Mouse (Mus musculus): ENCODE results near the gene Aamp.
A peak's percentile ranks its signal among the peaks of the same experiment; 100 is the strongest.
"Not testable (repeated sequence)": the region's sequence is repeated elsewhere in the genome, so short reads cannot be mapped to it uniquely, and the experiment has no call there.

Gene Aamp

DNA sequence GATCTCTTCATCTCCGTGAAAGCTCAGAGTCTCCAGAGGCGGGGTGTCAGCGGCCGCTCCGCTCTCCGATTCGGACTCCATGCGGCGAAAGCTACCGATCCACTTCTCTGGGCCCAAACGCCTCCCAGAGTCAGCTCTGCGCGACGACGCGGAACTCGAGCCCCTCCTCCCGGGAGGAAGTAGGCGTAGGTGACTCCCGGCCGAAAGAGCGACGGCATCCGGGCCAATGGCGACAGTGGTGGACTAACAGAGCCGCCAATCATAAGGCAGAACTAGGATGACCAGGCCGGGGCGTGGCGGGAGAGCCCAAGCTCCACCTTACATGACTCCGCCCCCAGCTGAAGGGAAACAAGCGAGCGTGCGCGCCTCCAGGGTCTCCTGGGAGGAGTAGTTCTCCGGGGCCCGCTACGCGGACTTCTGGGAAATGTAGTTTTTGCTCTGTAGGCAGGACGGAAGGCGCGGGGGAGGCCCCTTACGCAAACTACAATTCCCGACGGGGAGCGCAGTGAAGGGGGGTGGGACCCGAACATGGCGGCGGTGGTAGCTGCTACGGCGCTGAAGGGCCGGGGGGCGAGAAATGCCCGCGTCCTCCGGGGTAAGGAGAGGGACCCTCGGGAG is at the start of gene Aamp, which contains the start of gene Pnkd:
TSS of gene Aamp (minus strand) at position 196 of the 618 bp plus-strand sequence.
TSS of gene Pnkd (plus strand) at position 388 of the 618 bp plus-strand sequence.
- DNase-seq (ENCODE audit: low spot score): peak; percentile 90

- no peak for DNase-seq (ENCODE audit: low spot score)
Measured at GRCm38 (mm10) chr1:74332930-74333329, 48.4 kb upstream of the Aamp start.

DNA sequence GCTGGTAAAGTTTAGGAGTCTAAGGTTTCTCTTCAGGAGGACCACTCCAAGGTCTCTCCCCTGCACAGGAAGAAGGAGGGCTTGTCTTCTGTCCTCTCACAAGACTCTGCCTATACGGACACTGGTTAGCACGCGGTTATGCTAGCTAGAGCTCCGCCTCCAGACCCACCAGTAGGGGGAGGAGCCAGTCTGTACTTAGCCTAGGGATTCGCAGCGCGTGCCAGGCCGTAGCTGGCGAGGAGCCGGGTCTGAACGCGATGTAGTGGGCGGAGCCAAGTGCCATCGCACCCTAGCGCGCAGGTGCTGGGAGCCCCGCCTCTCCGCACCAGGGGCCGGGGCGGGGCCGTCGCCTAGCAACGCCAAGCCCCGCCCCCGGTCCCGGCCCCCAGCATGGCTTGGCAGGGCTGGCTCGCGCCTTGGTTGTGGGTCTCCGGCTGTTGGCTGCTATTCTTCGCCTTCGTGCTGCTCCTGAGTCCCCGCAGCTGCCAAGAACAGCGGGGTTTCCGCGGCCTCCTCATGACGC is 47.8 kb upstream of the Aamp start:
- peak; percentile 91 for DNase-seq (ENCODE audit: low spot score)

- no peak for DNase-seq (ENCODE audit: low spot score)
Measured at GRCm38 (mm10) chr1:74331046-74331681, 46.6 kb upstream of the Aamp start.

DNA sequence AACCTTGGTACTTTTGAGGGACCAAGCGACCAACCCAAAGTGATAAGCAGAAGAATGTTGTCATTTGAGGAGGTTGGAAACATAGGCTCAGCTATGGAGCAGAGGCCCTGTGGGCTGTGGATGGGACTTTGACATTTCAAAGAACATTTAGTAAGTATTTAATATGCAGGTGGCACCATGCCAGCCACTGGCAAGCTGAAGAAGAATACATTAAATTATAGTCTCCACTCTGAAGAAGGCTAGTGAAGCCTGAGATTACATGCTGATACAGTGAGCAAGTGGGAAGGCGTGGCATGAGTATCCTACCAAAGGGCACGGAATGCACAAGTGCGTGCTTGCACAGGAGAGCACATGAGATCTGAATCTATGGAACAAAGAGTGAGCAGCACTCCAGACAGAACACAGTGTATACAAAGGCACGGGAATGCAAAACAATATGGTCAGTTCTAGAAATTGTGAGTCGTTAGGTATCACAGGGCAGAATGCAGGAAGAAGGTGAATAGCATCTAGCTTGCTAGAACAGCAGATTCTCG is 45.4 kb upstream of the Aamp start:
- no peak for DNase-seq (ENCODE audit: low spot score)

DNA sequence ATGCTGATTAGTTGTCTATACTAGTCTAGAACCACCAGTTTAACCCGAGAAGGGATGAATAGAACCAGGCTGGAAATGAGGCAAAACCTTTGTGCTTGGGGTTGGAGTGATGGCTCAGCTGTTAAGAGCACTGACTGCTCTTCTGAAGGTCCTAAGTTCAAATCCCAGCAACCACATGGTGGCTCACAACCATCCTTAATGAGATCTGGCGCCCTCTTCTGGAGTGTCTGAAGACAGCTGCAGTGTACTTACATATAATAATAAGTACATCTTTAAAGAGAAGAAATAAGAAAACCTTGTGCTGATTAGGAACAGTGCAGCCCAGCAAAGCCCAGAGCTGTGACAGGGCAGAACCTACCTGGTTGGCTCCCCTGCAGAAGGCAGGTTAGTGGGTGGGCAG is 42.4 kb upstream of the Aamp start:
- not testable (repeated sequence) for DNase-seq (ENCODE audit: low spot score)

- DNase-seq (ENCODE audit: low spot score): no peak
Measured at GRCm38 (mm10) chr1:74321396-74321795, 36.9 kb upstream of the Aamp start.

DNA sequence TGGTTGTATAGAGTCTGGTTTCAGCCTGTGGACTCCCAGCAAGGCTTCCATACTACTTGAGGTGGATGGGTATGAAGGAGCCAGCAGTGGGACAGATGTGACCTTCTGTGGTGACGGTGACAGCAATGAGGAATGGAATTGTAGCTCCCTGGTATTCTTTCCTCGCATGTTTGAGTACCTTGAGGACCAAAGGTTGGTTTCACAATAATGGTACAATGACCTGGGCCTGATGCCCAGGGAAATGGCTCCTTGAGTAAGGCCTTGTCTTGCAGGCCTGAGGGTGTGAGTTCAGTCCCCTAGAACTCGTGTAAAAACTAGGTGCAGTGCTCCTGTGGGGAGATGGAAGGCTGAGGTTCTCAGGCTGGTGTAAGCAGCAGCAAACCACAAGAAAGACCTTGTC is 34.2 kb upstream of the Aamp start:
- no peak for DNase-seq (ENCODE audit: low spot score)

GRCm38 (mm10) chr1:74316114-74316827 is 31.7 kb upstream of the Aamp start:
- no peak for DNase-seq (ENCODE audit: low spot score)

DNA sequence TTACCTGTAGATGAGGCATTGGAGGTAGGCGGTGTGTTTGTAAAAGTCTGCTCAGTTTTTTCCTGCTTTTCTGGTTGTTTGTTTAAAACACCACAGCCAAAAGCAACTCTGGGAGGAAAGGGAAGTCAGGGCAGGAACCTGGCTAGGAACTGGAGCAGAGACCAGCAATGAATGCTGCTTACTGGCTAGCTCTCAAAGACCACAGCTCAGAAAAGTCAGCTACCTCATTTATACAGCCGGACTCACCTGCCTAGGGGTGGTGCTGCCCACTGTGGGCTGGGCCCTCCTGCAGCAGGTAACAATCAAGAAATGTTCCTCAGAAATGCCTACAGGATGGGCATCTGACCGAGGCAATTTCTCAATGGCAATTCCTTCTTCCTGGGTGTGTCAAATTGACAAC is 30.3 kb upstream of the Aamp start:
- DNase-seq (ENCODE audit: low spot score): no peak

- no peak for DNase-seq (ENCODE audit: low spot score)
Measured at GRCm38 (mm10) chr1:74313049-74313692, 28.6 kb upstream of the Aamp start.

DNA sequence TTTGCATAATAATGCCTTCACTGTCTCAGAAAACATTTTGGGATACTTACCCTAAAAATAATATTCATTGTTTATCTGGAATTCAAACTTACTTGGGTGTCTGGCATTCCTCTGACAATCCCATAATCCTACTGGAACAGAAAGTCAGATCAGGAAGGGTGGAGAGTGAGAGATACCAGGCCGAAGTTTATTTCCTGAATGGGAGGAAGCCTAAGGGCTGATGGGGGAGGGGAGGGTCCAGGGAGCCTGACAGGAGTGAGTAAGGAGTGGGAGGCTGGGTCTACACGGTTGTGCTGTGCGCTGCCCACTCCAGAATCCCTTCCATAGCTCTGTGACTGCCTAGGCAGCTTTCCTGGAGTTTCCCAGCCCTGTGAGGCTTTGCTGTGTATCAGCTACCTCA is 25.2 kb upstream of the Aamp start:
- DNase-seq (ENCODE audit: low spot score): no peak

DNA sequence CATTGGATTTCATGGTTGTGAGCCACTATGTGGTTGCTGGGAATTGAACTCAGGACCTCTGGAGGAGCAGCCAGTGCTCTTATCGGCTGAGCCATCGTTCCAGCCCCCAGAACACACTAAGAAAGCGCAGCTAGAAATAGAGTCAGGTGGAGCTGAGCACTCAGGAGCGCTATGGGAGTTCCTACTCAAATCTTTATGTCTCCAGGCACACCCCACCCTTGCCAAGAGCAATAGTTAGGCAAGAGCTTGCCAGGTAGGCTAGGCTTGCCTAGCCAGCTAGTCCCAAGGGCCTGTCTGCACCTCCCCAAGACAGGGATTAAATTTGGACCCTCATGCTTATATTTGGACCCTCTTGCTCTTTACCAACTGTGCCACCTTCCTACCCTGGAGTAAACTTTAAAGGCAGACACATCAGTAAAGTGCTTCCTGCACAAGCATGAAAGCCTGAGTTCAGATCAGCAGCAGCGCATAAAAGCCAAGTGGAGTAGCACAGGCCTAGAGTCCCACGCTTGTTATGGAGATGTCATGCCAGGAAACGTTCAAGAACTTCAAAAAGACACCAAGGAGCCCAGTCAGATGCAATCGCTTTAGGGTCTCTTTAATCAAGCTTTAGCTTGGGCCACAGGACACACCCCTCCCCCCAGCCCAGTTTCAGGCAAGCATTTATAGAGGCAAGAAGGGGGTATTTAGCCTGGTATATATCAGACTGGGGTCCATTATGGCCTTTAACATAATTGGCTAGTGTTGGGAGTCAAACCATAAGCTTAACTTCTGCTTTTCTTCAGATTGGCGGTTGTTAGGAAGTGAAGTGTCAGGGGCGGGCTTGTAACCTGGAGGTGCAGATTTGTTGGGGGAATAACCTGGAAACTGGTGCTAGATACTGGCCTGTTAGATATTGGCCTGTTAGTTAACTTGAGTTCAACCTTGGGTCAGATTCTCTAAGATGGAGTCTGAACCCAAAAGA is 23.7 kb upstream of the Aamp start:
- DNase-seq (ENCODE audit: low spot score): no peak

- DNase-seq (ENCODE audit: low spot score): no peak
Measured at GRCm38 (mm10) chr1:74307146-74307545, 22.6 kb upstream of the Aamp start.

DNA sequence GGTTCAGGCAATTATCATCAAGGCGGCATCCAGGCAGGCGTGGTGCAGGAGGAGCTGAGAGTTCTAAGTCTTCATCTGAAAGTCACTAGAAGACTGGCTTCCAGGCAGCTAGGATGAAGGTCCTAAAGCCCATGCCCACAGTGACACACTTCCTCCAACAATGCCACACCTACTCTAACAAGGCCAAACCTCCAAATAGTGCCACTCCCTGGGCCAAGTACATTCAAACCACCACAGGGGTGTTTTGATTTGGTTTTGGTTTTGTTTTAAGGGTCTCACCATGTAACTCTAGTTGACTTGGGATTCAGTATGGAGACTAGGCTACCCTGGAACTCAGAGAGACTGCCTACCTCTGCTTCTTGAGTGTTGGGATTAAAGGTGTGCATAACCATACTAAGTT is 21.0 kb upstream of the Aamp start, which contains the start of gene Tmbim1:
TSS of gene Tmbim1 (minus strand) at position 101 of the 400 bp plus-strand sequence.
- DNase-seq (ENCODE audit: low spot score): no peak

- no peak for DNase-seq (ENCODE audit: low spot score)
Measured at GRCm38 (mm10) chr1:74304946-74305345, 20.4 kb upstream of the Aamp start.

DNA sequence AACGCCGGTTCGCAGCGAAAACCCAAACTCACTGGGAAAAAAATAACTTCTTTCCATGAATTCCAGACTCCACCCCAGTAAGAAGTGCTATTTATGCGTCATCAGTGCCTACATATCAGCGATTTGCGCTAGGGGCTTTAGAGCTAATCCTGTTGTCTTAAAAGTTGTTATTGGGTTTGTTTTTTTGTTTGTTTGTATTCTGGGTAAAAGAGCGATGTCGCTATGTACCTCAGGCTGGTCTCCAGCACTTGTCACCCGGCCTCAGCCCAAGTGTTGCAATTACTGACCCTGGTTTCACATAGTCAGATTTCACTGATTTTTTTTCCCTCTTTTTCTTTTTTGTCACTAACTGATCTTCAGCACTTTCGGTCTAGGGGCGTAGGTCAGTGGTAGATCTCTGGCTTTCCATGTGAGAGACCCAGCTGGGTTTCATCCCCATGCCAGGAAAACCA is 19.8 kb upstream of the Aamp start:
- DNase-seq (ENCODE audit: low spot score): no peak

GRCm38 (mm10) chr1:74303509-74304338 is 19.2 kb upstream of the Aamp start:
- DNase-seq (ENCODE audit: low spot score): peak; percentile 76

DNA sequence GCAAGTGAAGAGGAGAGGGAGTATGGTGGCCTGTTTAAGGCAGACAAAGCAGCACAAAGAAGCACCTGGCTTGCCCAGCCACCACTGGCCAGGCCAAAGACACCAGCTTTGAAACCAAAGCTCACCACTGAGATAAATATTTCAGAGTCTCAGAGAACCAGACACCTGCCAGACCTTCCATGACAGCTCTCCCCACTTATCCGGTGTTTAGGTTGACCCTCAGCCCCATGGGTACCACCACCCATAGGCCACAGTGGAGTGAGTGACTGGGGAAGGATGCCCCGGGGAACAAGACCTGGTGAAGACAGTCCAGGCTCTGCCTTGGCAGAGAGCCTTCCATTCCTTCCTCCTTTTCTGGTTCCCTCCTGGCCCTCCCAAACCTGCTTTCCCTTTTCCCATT is 18.3 kb upstream of the Aamp start:
- DNase-seq (ENCODE audit: low spot score): no peak

- DNase-seq (ENCODE audit: low spot score): no peak
Measured at GRCm38 (mm10) chr1:74302229-74302628, 17.7 kb upstream of the Aamp start.

Data from ovary, postnatal 10 days (tissue).